Mouse (Mus musculus) limb, embryonic 12.5 days (tissue): Measurements from ENCODE around the gene Mindy1. TPM values are rescaled to one million over a fixed set of nuclear protein-coding genes. Genes with fewer than 3 reads are reported as not detected.
A peak's percentile ranks its signal among the peaks of the same experiment; 100 is the strongest.

Source experiments
- ATAC-seq: fragments of 200-750 bp; cut with Nextera tagmentation; 2 replicates; pipeline ENCODE4 v1.8.0; 2017; ENCODE audit warnings: low read depth, moderate TSS enrichment; ENCODE audit not compliant: insufficient number of reproducible peaks, insufficient read depth, low FRiP score, low TSS enrichment
- H3K27ac ChIP-seq: fragments of 300-500 bp; sonication (generic); 2 replicates; pipeline ENCODE4 v1.5.1; 2016; ENCODE audit warnings: mild to moderate bottlenecking, moderate library complexity
- H3K27me3 ChIP-seq: fragments of 300-500 bp; sonication (generic); 2 replicates; pipeline ENCODE4 v1.6.1; 2016; ENCODE audit warnings: mild to moderate bottlenecking, moderate library complexity
- H3K36me3 ChIP-seq: fragments of 300-500 bp; sonication (generic); 2 replicates; pipeline ENCODE4 v1.6.1; 2016; ENCODE audit warnings: mild to moderate bottlenecking, moderate library complexity
- H3K4me1 ChIP-seq: fragments of 300-500 bp; sonication (generic); replicated peaks from 2 replicates; pipeline ENCODE4 v1.6.1; 2016
- H3K4me2 ChIP-seq: fragments of 300-500 bp; sonication (generic); 2 replicates; pipeline ENCODE4 v1.6.1; 2016; ENCODE audit warnings: mild to moderate bottlenecking, moderate library complexity
- H3K4me3 ChIP-seq: fragments of 300-500 bp; sonication (generic); replicated peaks from 2 replicates; pipeline ENCODE4 v1.5.1; 2016; ENCODE audit warnings: mild to moderate bottlenecking
- H3K9ac ChIP-seq: fragments of 300-500 bp; sonication (generic); replicated peaks from 2 replicates; pipeline ENCODE4 v1.6.1; 2016; ENCODE audit warnings: mild to moderate bottlenecking, moderate library complexity
- H3K9me3 ChIP-seq: fragments of 300-500 bp; sonication (generic); 2 replicates; pipeline ENCODE4 v1.6.1; 2016; ENCODE audit warnings: mild to moderate bottlenecking, moderate library complexity
- WGBS: fragments of 180-500 bp; shearing (Covaris S2); methylation state at CpG from one replicate; pipeline ENCODE4 v1.1.7; 2016; 5-methylcytosine and 5-hydroxymethylcytosine counted together
- polyA plus RNA-seq: library from polyadenylated mRNA; unstranded; fragments of >200 nt; fragmentation: Nextera tagmentation; extraction: Ambion mirVana; gene quantifications from 2 replicates; pipeline ENCODE4 v1.2.1, GENCODE M21; 2016

Mindy1 gene
- polyA plus RNA-seq, 1 experiment from 2014 or later, result 38.7 TPM

DNA sequence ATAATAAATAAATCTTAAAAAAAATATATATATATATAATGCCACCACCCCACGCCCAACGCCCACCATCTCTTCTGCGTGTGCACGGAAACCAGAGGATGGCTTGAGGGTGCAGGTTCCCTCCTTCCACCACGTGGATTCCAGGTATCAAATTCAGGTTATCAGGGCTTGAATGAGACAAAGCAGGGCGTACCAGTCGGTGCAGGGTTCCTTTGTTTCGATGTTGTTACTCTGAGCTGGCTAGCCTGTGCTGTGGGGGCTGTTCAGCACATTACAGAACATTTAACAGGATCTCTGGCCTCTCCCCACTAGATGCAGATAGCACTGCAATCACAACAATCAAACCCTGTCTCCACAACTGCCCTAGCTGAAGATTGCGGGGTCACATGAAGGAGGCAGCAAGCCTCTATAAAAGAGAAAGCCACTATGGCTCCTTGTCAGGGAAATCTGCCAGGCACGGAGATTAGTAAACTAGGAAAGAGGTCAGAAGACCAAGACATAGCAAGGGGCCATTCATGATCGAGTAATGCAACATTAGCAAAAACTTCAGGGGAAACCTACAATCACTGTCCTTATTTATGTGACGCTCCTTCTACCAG, 10.3 kb upstream of the Mindy1 start:
- no peaks in the 10 kb centered on the region for H3K27me3 ChIP-seq
- no peaks in the 10 kb centered on the region for H3K9me3 ChIP-seq
- H3K36me3 ChIP-seq, result peaks cover 54% of the 10 kb centered on the region
- no peak overlapping the region for H3K27ac ChIP-seq
- H3K4me1 ChIP-seq, result no peaks in the 10 kb centered on the region
- no peak overlapping the region for H3K4me3 ChIP-seq
- H3K4me2 ChIP-seq, result no peak overlapping the region
- WGBS, result 88% methylated on average over 12 of the region's 12 CpGs
- H3K9ac ChIP-seq, result no peak overlapping the region
- ATAC-seq, result no peak

DNA sequence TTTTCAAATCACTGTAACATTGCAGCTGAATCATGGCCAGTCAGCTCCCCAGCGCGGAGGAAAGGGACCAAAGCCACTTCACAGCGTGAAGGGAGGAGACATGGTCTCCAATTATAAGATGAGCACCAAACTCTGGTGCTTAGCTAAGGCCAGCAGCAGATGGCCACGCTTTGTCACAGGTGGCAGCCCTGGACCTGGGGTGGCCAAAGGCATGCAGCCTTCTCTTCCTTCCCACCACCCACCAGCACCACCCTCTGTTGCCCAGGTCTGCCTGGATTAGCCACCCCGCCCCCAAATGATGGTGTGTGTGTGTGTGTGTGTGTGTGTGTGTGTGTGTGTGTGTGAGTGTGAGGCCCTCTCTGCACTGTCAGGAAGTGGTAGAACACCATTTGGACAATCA, 7.7 kb upstream of the Mindy1 start:
- H3K36me3 ChIP-seq, result peaks cover 33% of the 10 kb centered on the region; the same call in 1 of the 2 replicates
- H3K9me3 ChIP-seq, result no peaks in the 10 kb centered on the region
- H3K27me3 ChIP-seq, result no peaks in the 10 kb centered on the region
- WGBS, result 95% methylated on average over 5 of the region's 5 CpGs
- no peak for ATAC-seq
- no peak overlapping the region for H3K27ac ChIP-seq
- H3K4me1 ChIP-seq, result no peaks in the 10 kb centered on the region
- H3K4me3 ChIP-seq, result no peak overlapping the region
- no peak overlapping the region for H3K9ac ChIP-seq
- no peak overlapping the region for H3K4me2 ChIP-seq

DNA sequence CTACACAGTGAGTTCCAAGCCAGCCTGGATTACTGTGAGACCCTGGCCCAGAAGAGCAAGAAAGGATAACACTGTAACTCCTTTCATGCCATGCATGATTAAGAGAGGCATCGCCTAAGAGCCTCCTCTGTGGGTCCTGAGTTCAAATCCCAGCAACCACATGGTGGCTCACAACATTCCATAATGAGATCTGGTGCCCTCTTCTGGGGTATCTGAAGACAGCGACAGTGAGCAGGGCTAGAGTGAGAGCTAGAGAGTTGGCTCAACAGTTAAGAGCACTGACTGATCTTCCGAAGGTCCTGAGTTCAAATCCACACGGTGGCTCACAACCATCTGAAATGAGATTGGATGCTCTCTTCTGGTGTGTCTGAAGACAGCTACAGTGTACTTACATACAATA, 6.7 kb upstream of the Mindy1 start:
- H3K27me3 ChIP-seq, result no peaks in the 10 kb centered on the region
- H3K27ac ChIP-seq, result no peak overlapping the region
- H3K4me2 ChIP-seq, result no peak overlapping the region
- 96% methylated on average over 4 of the region's 4 CpGs for WGBS
- ATAC-seq, result no peak
- H3K4me3 ChIP-seq, result no peak overlapping the region
- no peak overlapping the region for H3K9ac ChIP-seq
- no peaks in the 10 kb centered on the region for H3K4me1 ChIP-seq
- peaks cover 23% of the 10 kb centered on the region; the same call in 1 of the 2 replicates for H3K36me3 ChIP-seq
- H3K9me3 ChIP-seq, result no peaks in the 10 kb centered on the region

DNA sequence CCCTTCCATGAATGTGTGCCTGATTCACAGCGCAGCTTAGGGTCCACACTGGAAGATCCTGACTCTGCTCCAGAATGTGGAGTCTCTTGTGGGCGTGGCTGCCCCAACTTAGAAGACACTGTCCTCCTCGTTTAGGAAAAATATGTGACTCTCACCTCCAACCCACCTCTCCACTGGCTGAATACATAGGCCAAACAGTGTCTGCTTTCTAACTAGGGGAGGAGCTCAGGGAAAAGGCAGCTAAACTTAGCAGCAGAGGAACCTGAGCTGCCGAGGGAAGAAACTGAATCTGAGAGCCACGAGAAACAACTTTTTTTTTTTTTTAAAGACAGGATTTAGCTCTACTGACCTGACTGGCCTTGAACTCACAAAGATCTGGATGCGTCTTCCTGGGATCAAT, 6.0 kb upstream of the Mindy1 start:
- Histone ChIP-seq H3K4me3 (no peak overlapping the region), H3K27me3 (no peaks in the 10 kb centered on the region), H3K9ac (no peak overlapping the region), H3K36me3 (peaks cover 19% of the 10 kb centered on the region; the same call in 1 of the 2 replicates), H3K9me3 (no peaks in the 10 kb centered on the region), H3K4me1 (no peaks in the 10 kb centered on the region), H3K27ac (no peak overlapping the region), H3K4me2 (no peak overlapping the region)
- ATAC-seq, result no peak
- 77% methylated on average over 6 of the region's 6 CpGs for WGBS

DNA sequence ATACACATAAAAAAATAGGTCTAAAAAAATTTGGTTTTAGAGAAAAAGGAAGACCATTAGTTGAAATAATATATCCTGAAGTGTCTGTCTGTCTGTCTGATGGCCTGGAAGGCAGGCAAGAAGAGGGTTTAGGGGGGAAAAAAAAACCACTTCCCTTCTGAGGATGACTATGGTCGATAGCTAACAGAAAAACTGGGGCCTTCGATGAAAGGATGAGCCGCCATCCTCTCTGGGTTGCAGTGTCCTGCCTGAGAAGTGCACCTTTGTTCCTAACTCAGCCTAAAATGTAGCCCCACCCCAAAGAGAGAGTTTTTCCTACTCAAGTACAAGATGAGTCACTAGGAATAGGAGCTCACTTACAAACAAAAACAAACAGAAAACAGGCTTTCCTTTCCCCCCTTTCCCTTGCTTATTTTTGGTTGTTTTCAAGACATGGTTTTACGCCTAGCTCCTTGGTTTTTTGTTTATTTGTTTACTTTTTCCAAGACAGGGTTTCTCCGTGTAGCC, 4.7 kb upstream of the Mindy1 start:
- Histone ChIP-seq H3K27ac (no peak overlapping the region), H3K27me3 (no peaks in the 10 kb centered on the region), H3K4me2 (no peak overlapping the region), H3K9me3 (no peaks in the 10 kb centered on the region), H3K36me3 (peaks cover 19% of the 10 kb centered on the region; the same call in 1 of the 2 replicates), H3K4me3 (no peak overlapping the region), H3K4me1 (peaks cover 3% of the 10 kb centered on the region), H3K9ac (no peak overlapping the region)
- ATAC-seq, result no peak
- 65% methylated on average over 5 of the region's 5 CpGs for WGBS

DNA sequence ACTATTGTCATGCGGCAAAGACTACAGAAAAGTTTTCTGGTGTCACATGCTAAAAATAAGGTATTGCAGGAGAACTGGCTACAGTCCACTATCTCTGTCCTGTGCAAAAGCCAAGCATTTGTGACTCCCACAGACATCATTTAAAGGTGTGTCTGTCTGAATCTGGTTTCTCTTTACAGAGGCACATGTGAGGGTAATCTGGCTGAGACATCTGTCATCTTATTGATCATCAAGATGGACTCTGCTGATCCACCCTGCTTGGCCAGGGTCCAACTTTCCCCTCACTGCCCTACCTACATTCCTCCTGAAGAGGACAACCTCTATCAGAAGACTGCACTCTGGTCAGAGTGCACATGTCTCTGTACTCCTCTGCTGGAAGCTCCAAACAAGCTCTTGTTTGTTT, 4.0 kb upstream of the Mindy1 start:
- Histone ChIP-seq H3K27ac (no peak overlapping the region), H3K9me3 (no peaks in the 10 kb centered on the region), H3K4me3 (no peak overlapping the region), H3K9ac (no peak overlapping the region), H3K4me1 (peaks cover 3% of the 10 kb centered on the region), H3K4me2 (no peak overlapping the region), H3K27me3 (no peaks in the 10 kb centered on the region), H3K36me3 (peaks cover 19% of the 10 kb centered on the region; the same call in 1 of the 2 replicates)
- WGBS, result 100% methylated on average over 1 of the region's 1 CpGs
- ATAC-seq, result no peak

DNA sequence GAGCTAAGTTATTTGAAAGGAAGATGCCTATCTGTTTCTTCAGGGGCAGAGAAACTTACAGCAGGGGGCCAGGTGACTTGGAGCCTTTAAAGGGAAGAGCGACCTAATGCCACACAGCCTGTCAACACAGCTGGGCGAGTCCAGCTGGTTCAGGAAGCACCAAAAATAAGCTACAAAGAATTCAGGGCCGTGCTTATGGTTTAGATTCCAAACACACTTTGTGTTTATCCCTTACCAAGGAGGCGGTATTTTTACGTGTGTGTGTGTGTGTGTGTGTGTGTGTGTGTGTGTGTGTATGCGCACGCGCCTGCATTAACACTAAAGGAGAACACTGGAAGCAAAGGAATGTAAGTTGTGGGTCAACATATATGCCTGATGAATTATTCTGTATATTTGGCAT, 398 bp upstream of the Mindy1 start:
- Histone ChIP-seq H3K36me3 (peaks cover 3% of the 10 kb centered on the region; the same call in 1 of the 2 replicates), H3K9ac (peak overlapping the region; percentile 81), H3K4me3 (peak overlapping the region; percentile 73), H3K27ac (peak overlapping the region; percentile 87), H3K4me2 (peak overlapping the region; percentile 79), H3K27me3 (no peaks in the 10 kb centered on the region), H3K9me3 (no peaks in the 10 kb centered on the region), H3K4me1 (peaks cover 20% of the 10 kb centered on the region)
- no peak for ATAC-seq
- 18% methylated on average over 8 of the region's 8 CpGs for WGBS

DNA sequence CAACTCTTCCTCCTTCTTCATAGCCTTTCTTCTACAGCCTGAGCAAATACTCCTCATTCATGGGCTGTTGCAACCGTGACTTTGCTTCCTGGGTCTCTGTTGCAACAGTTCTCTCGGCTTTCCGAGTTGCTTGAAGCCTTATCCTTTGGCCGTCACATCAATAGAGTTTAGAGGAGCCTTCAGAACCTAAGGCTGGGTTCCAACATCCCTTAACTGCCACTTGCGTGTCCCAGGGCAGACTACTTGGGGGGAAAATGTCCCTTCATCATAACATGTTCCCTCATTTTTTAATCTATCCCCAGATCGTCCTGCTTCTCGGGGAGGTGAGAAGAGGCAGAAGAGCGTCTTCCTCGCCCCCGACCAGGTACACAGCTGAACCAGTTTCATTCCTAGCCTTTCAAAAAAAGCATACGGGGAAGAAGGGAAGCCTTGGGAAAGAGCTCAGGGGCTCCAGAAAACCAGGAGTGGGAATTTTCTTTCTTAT, 1.3 kb downstream of the Mindy1 start:
- ATAC-seq, result no peak
- peak overlapping the region; percentile 79 for H3K4me2 ChIP-seq
- H3K9ac ChIP-seq, result peak overlapping the region; percentile 84
- H3K27me3 ChIP-seq, result no peaks in the 10 kb centered on the region
- H3K4me1 ChIP-seq, result peaks cover 20% of the 10 kb centered on the region
- H3K4me3 ChIP-seq, result peak overlapping the region; percentile 73
- WGBS, result 2% methylated on average over 11 of the region's 11 CpGs
- peaks cover 9% of the 10 kb centered on the region; the same call in 1 of the 2 replicates for H3K36me3 ChIP-seq
- H3K9me3 ChIP-seq, result no peaks in the 10 kb centered on the region
- peak overlapping the region; percentile 96 for H3K27ac ChIP-seq

DNA sequence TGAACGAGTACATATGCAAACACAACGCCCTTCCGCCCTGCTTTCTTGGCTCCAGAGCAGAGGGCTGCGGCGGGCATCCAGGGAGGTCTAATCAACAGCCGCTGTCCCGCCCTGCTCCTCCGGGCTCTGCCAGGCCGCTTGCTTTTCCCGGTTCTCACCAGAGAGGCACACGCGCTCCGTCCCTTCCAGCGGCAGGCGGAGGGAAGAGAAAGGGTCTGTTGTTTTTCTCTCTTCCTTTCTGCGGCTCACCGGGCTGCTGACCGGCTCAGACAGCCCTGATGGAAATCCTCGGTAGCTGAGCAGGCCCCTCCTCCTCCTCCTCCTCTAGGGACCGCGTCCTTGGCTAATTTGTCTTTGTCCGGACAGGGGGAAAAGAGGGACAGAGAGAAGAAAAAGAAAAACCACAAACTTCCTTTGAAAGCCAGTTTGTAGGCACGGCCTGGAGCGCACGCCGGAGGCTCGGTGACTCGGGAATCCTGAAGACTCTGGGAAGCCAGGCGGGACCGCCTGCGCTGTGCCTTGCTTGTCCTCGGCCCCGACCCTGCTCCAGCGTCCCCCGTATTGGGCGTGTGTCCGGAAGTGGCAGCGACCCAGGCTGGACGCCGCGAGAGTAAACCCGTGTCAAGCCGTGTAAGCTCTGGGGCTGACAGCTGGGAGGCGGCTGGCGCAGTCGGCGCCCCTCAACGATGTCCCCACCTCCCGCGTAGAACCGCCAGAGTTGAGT, 1.9 kb downstream of the Mindy1 start:
- no peaks in the 10 kb centered on the region for H3K9me3 ChIP-seq
- H3K4me1 ChIP-seq, result peaks cover 20% of the 10 kb centered on the region
- peak; percentile 45; the same call in 1 of the 2 replicates for ATAC-seq
- under 1% methylated on average over 49 of the region's 51 CpGs for WGBS
- H3K27ac ChIP-seq, result peak overlapping the region; percentile 96
- H3K27me3 ChIP-seq, result no peaks in the 10 kb centered on the region
- H3K4me3 ChIP-seq, result peak overlapping the region; percentile 73
- peaks cover 13% of the 10 kb centered on the region for H3K36me3 ChIP-seq
- H3K4me2 ChIP-seq, result peak overlapping the region; percentile 79
- H3K9ac ChIP-seq, result peak overlapping the region; percentile 84

DNA sequence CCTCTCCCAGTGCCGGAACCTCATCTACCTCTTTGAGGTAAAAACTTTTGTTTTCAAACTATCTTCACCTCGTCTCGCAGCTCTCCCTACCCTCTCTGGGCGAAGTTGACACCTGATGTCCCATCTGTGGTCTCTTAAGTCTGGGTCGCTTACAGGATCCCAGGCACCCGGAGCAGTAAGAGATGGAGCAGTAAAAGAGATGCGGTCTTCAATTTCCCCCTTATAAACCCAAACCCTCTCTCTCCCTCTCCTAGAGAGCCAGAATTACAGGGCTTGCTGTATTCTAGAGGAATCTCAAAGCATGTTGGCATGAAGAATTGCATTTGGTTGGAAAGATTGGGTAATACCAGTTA, 2.4 kb downstream of the Mindy1 start:
- peak overlapping the region; percentile 73 for H3K4me3 ChIP-seq
- H3K36me3 ChIP-seq, result peaks cover 16% of the 10 kb centered on the region
- under 1% methylated on average over 7 of the region's 7 CpGs for WGBS
- peak overlapping the region; percentile 96 for H3K27ac ChIP-seq
- H3K4me1 ChIP-seq, result peaks cover 20% of the 10 kb centered on the region
- peak overlapping the region; percentile 79 for H3K4me2 ChIP-seq
- no peaks in the 10 kb centered on the region for H3K27me3 ChIP-seq
- ATAC-seq, result no peak
- H3K9ac ChIP-seq, result peak overlapping the region; percentile 84
- no peaks in the 10 kb centered on the region for H3K9me3 ChIP-seq

DNA sequence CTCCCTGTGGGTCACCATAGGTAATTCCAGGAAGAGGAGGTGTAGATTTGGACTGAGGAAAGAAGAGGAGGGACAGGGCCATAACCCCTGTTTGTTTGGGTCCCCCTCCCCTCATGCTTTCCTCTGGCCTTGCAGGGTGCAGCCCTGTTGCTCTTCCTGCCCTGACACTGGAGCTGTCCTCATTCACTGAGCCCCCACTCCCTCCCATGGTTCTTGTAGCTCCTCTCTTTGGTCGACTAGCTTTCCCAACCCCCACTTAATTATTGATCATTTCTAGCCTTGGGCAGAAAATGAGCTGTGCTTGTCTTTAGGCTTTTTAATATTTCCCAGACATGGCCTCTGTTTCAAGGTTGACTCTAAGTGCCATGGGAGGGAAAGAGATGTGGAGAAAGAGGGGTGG, 2.9 kb downstream of the Mindy1 start:
- 8% methylated on average over 1 of the region's 1 CpGs for WGBS

More for the DNA sequence above, 2.9 kb downstream of the Mindy1 start:
- H3K4me3 ChIP-seq, result peak overlapping the region; percentile 73
- no peak for ATAC-seq
- H3K4me2 ChIP-seq, result peak overlapping the region; percentile 79
- H3K4me1 ChIP-seq, result peaks cover 20% of the 10 kb centered on the region
- H3K36me3 ChIP-seq, result peaks cover 21% of the 10 kb centered on the region
- H3K9me3 ChIP-seq, result no peaks in the 10 kb centered on the region
- H3K9ac ChIP-seq, result peak overlapping the region; percentile 84
- H3K27me3 ChIP-seq, result no peaks in the 10 kb centered on the region
- H3K27ac ChIP-seq, result no peak overlapping the region; the same call in 1 of the 2 replicates
